Mouse (Mus musculus) spleen, adult 18-20 months (tissue): ENCODE results near the gene Svs1.

ENCODE experiments used
- DNase-seq, 2 experiments: peaks; one replicate each; pipeline ENCODE4 v3.0.0; 2022; ENCODE audit warnings: mixed read lengths in 2 of 2

Svs1 gene

GRCm38 (mm10) chr6:49013023-49013422 is 26.4 kb downstream of the Svs1 start:
- no peak for DNase-seq

GRCm38 (mm10) chr6:49013458-49013857 is 26.8 kb downstream of the Svs1 start:
- DNase-seq, result no peak

GRCm38 (mm10) chr6:49017150-49017549 is 30.5 kb downstream of the Svs1 start:
- DNase-seq, result no peak

- no peak for DNase-seq
Measured at GRCm38 (mm10) chr6:49019341-49019740, 32.7 kb downstream of the Svs1 start.

GRCm38 (mm10) chr6:49021141-49022012 is 34.7 kb downstream of the Svs1 start:
- DNase-seq, result no peak

- DNase-seq, result no peak
Measured at GRCm38 (mm10) chr6:49022384-49022783, 35.7 kb downstream of the Svs1 start.

GRCm38 (mm10) chr6:49023315-49023714 is 36.7 kb downstream of the Svs1 start:
- no peak for DNase-seq

- no peak for DNase-seq
Measured at GRCm38 (mm10) chr6:49025290-49025689, 38.6 kb downstream of the Svs1 start.

- no peak for DNase-seq
Measured at GRCm38 (mm10) chr6:49026496-49026895, 39.8 kb downstream of the Svs1 start.

- DNase-seq, result no peak
Measured at GRCm38 (mm10) chr6:49028019-49028418, 41.4 kb downstream of the Svs1 start.

GRCm38 (mm10) chr6:49028708-49029107 is 42.0 kb downstream of the Svs1 start:
- DNase-seq, result no peak

GRCm38 (mm10) chr6:49031230-49031629 is 44.6 kb downstream of the Svs1 start:
- no peak for DNase-seq

- DNase-seq, result no peak
Measured at GRCm38 (mm10) chr6:49032783-49033182, 46.1 kb downstream of the Svs1 start.

- no peak for DNase-seq
Measured at GRCm38 (mm10) chr6:49036275-49037267, 49.9 kb downstream of the Svs1 start, which contains the start of gene Gpnmb. Gpnmb (plus strand) TSS chr6:49036546.

GRCm38 (mm10) chr6:49037268-49037662 is 50.6 kb downstream of the Svs1 start:
- DNase-seq, result no peak

GRCm38 (mm10) chr6:49039470-49040180 is 53.0 kb downstream of the Svs1 start:
- DNase-seq, result peak in 1 of 2 experiments; percentile 52
